11 mouse cellular contexts compared by ENCODE assay signal in the genomic region with DNA sequence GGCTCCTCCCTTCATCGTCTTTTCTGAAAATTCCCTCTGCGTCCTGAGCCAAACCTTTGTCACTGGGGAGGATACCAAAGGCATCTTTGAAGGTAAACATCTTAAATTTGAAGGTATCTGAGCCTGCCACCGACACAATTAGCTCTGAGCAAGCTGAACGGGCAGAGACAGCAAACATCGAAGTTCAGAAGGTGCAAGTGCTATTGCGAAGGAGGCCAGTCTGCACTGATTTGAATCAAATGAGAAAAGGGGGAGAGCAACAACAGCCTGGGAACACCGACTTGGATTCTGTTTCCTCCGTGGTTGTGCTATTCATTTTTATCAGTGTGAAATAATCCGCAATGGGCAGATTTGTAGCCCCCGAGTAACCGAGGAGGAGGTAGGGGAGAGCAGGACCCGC.
A peak's percentile ranks its signal among the peaks of the same experiment; 100 is the strongest.
DNase-seq lines count a peak whose midpoint lies in the region; ATAC-seq lines count a peak whose summit lies in the region.
"Had no signal": no experiment of that assay in that cellular context is flagged by ENCODE, and none has a peak within 500 bp of the region (broad histone marks: within the 10 kb centered on the region; RNA-seq: fewer than 3 reads in every experiment).

No protein-coding gene starts in this region.

- no peaks in the 10 kb centered on the region for H3K27me3 ChIP-seq in heart, embryonic 16.5 days (ENCODE audit: control insufficient read depth, insufficient read depth, low read length)
- no peaks in the 10 kb centered on the region for H3K27me3 ChIP-seq in forebrain, embryonic 12.5 days
- no peaks in the 10 kb centered on the region for H3K27me3 ChIP-seq in midbrain, embryonic 10.5 days (ENCODE audit: low read depth, poor library complexity, severe bottlenecking)
- H3K27me3 ChIP-seq: megakaryocyte, embryonic 14.5 days had no signal

- 68% methylated on average over 12 of the region's 12 CpGs for WGBS in heart, embryonic 16.5 days
- 33% methylated on average over 12 of the region's 12 CpGs for WGBS in forebrain, embryonic 12.5 days
- 61% methylated on average over 12 of the region's 12 CpGs for WGBS in midbrain, embryonic 10.5 days

- no peaks in the 10 kb centered on the region for H3K36me3 ChIP-seq in heart, embryonic 16.5 days (ENCODE audit: control insufficient read depth, insufficient read depth)
- no peaks in the 10 kb centered on the region for H3K36me3 ChIP-seq in forebrain, embryonic 12.5 days (replicated peaks)
- no peaks in the 10 kb centered on the region for H3K36me3 ChIP-seq in midbrain, embryonic 10.5 days

- 0 out of 2 replicates have a peak overlapping the region, but pooled peaks have one; percentile 5 for H3K27ac ChIP-seq in heart, embryonic 16.5 days (ENCODE audit: low read length)
- H3K27ac ChIP-seq in forebrain, embryonic 12.5 days: peak overlapping the region; percentile 95
- peak overlapping the region; percentile 84 for H3K27ac ChIP-seq in midbrain, embryonic 10.5 days (replicated peaks)

- intact Hi-C loops in left cerebral cortex, postnatal 4 days (cut with DNase I): no loop called here

- no peak for DNase-seq in heart, adult 8-10 months (ENCODE audit: low spot score)
- DNase-seq in brain, adult 2 months (ENCODE audit: low read depth, low spot score): peak; percentile 36
- no peak for DNase-seq in midbrain, embryonic 10.5 days (ENCODE audit: low spot score)
- no peak for DNase-seq in adrenal gland, postnatal 25 days
- no peak for DNase-seq in frontal cortex, adult 2 months (ENCODE audit: extremely low spot score in 1 of 2, low spot score in 1 of 2)
- DNase-seq in left cerebral cortex, postnatal 4 days: no peak
- DNase-seq: right cerebral cortex, postnatal 14 days; thymus, adult 18-20 months had no signal

- H3K4me1 ChIP-seq in heart, embryonic 16.5 days (ENCODE audit: control insufficient read depth, insufficient read depth, low read length): peaks cover 22% of the 10 kb centered on the region
- H3K4me1 ChIP-seq in forebrain, embryonic 12.5 days: peaks cover 84% of the 10 kb centered on the region
- peaks cover 82% of the 10 kb centered on the region for H3K4me1 ChIP-seq in midbrain, embryonic 10.5 days
- H3K4me1 ChIP-seq: megakaryocyte, embryonic 14.5 days had no signal

- H3K4me3 ChIP-seq in heart, embryonic 16.5 days (ENCODE audit: low read length): no peak overlapping the region
- peak overlapping the region; percentile 30 for H3K4me3 ChIP-seq in forebrain, embryonic 12.5 days (replicated peaks)
- H3K4me3 ChIP-seq in midbrain, embryonic 10.5 days: peak overlapping the region; percentile 48
- H3K4me3 ChIP-seq: megakaryocyte, embryonic 14.5 days had no signal

- H3K9me3 ChIP-seq in heart, embryonic 16.5 days (replicated peaks; ENCODE audit: control insufficient read depth, low read length): no peaks in the 10 kb centered on the region
- H3K9me3 ChIP-seq in forebrain, embryonic 12.5 days: no peaks in the 10 kb centered on the region
- no peaks in the 10 kb centered on the region for H3K9me3 ChIP-seq in midbrain, embryonic 10.5 days (replicated peaks)

- H3K4me2 ChIP-seq in heart, embryonic 16.5 days (ENCODE audit: low read depth, low read length): no peak overlapping the region; the same call in 1 of the 2 replicates
- peak overlapping the region; percentile 60 for H3K4me2 ChIP-seq in forebrain, embryonic 12.5 days

- no peak for ATAC-seq in heart, embryonic 16.5 days (replicated peaks; ENCODE audit: extremely low read depth, insufficient read depth, low FRiP score)
- ATAC-seq in forebrain, embryonic 12.5 days (ENCODE audit: low FRiP score): no peak

- H3K9ac ChIP-seq in heart, embryonic 16.5 days (ENCODE audit: low read length): no peak overlapping the region
- peak overlapping the region; percentile 33; the same call in 1 of the 2 replicates for H3K9ac ChIP-seq in forebrain, embryonic 12.5 days

Comparison
In these comparisons a context has a peak if more than half of its experiments do, and no peak if none do; other contexts are left out.
1. H3K27ac ChIP-seq: peak in every context shown above with its lines; median percentile 95 in forebrain, embryonic 12.5 days; 84 in midbrain, embryonic 10.5 days; 5 in heart, embryonic 16.5 days.